Mouse (Mus musculus): Measurements from ENCODE around the gene Mcm6. TPM values are rescaled to one million over a fixed set of nuclear protein-coding genes. Genes with fewer than 3 reads are reported as not detected.

Gene Mcm6
- total RNA-seq (2012; rRNA removed) (260 and 289 TPM in 2 replicates), total RNA-seq (2014; rRNA removed) (457 and 467 TPM in 2 replicates), polyA plus RNA-seq (2012; ENCODE audit: insufficient read length, low read depth) (296 and 297 TPM in 2 replicates)

- dilution Hi-C loops (cut with MboI; ENCODE audit: extremely low pct_ligation_motif_present, extremely low pct_unique_long_range_greater_than_20kb, low sequenced_read_pairs): no loop called here
- Histone ChIP-seq H3K79me2 (replicated peaks; ENCODE audit: control insufficient read depth, extremely low read depth, insufficient read depth, poor library complexity, severe bottlenecking) (peaks cover 45% of the 10 kb centered on the region), H3K4me2 (ENCODE audit: insufficient read depth, low read depth, poor library complexity, severe bottlenecking) (peak within 1 kb of the TSS; percentile 99), H3K4me1 (ENCODE audit: control insufficient read depth in 1 of 2, insufficient read depth in 2 of 2) (peaks cover 0 to 35% of the 10 kb centered on the region in 2 experiments; a peak in 2 of 4 replicates), H3K27me3 (replicated peaks) (no peaks in the 10 kb centered on the region), H3K4me3 (replicated peaks in 1 of 3; ENCODE audit: low read depth in 2 of 3, low read length in 2 of 3, poor library complexity in 1 of 3) (peak within 1 kb of the TSS; percentile 77 to 95 (median 85)), H3K36me3 (replicated peaks in 1 of 2; ENCODE audit: control insufficient read depth in 1 of 2, insufficient read depth in 1 of 2, low read length in 1 of 2) (peaks cover 23 to 49% of the 10 kb centered on the region in 2 experiments), H3K9me3 (replicated peaks; ENCODE audit: low read length) (no peaks in the 10 kb centered on the region), H3K27ac (ENCODE audit: insufficient read depth, low read depth) (peak within 1 kb of the TSS; percentile 83), H3K9ac (ENCODE audit: insufficient read depth, low read depth) (peak within 1 kb of the TSS; percentile 76)
- in situ Hi-C loops (cut with MboI; ENCODE audit: low pct_ligation_motif_present, low pct_unique_long_range_greater_than_20kb, low sequenced_read_pairs): loop anchor here (10.0 kb wide), 2 partner anchors 225 to 365 kb away; no protein-coding TSS in a partner anchor
- peak; percentile 98 for DNase-seq (ENCODE audit: extremely low read depth)
- TF ChIP-seq JUN (IDR thresholded peaks at IDR 0.05; ENCODE audit: insufficient read depth, low read depth, low read length): no peak
- peak; percentile 51 for TF ChIP-seq BHLHE40 (IDR thresholded peaks at IDR 0.05; ENCODE audit: low read depth, low read length)
- peak; percentile 92; the same call in 1 of the 2 replicates for TF ChIP-seq MAX (IDR thresholded peaks at IDR 0.05; ENCODE audit: low read length)
- peak; percentile 88 for TF ChIP-seq KAT2A (IDR thresholded peaks at IDR 0.05; ENCODE audit: insufficient replicate concordance, low read length)
- peak; percentile 32; the same call in 1 of the 2 replicates for TF ChIP-seq EP300 (IDR thresholded peaks at IDR 0.05; ENCODE audit: low read length)
- TF ChIP-seq ELF1 (IDR thresholded peaks at IDR 0.05; ENCODE audit: low read depth, low read length): peak; percentile 86
- TF ChIP-seq ZC3H11A (IDR thresholded peaks at IDR 0.05; ENCODE audit: low read depth, low read length): no peak
- TF ChIP-seq ZMIZ1 (IDR thresholded peaks at IDR 0.05; ENCODE audit: low read depth, low read length): peak; percentile 91
- TF ChIP-seq ZNF384 (IDR thresholded peaks at IDR 0.05; ENCODE audit: low read depth, low read length): peak; percentile 48; the same call in 1 of the 2 replicates
- no peak for TF ChIP-seq USF1 (IDR thresholded peaks at IDR 0.05; ENCODE audit: low read depth, low read length)
- TF ChIP-seq PAX5 (IDR thresholded peaks at IDR 0.05; ENCODE audit: low read length): no peak
- no peak for TF ChIP-seq SMC3 (IDR thresholded peaks at IDR 0.05; ENCODE audit: low read depth, low read length)
- TF ChIP-seq SIN3A (IDR thresholded peaks at IDR 0.05; ENCODE audit: low read length): peak; percentile 96
- TF ChIP-seq CHD1 (IDR thresholded peaks at IDR 0.05; ENCODE audit: low read depth, low read length): 0 out of 2 replicates have a peak, but pooled peaks have one; percentile 37
- TF ChIP-seq TBP (conservative IDR thresholded peaks at IDR 0.05; ENCODE audit: low read depth, low read length): peak; percentile 54; the same call in 1 of the 2 replicates
- TF ChIP-seq MAFK (IDR thresholded peaks at IDR 0.05; ENCODE audit: insufficient replicate concordance, low read length): no peak
- TF ChIP-seq MEF2A (IDR thresholded peaks at IDR 0.05; ENCODE audit: borderline replicate concordance, low read depth, low read length): peak; percentile 38; the same call in 1 of the 2 replicates
- peak; percentile 96 for TF ChIP-seq MXI1 (IDR thresholded peaks at IDR 0.05; ENCODE audit: low read depth, low read length)
- peak; percentile 82 for TF ChIP-seq POLR2A (IDR thresholded peaks at IDR 0.05; ENCODE audit: low read depth, low read length)
- TF ChIP-seq RAD21 (IDR thresholded peaks at IDR 0.05; ENCODE audit: low read depth, low read length): no peak
- TF ChIP-seq NELFE (IDR thresholded peaks at IDR 0.05; ENCODE audit: low read depth, low read length): peak; percentile 88
- TF ChIP-seq JUND (conservative IDR thresholded peaks at IDR 0.05; ENCODE audit: low read depth, low read length): no peak
- TF ChIP-seq GABPA (IDR thresholded peaks at IDR 0.05; ENCODE audit: insufficient replicate concordance, low read depth, low read length): no peak
- peak; percentile 64 for TF ChIP-seq IRF4 (IDR thresholded peaks at IDR 0.05; ENCODE audit: low read depth, low read length)
- no peak for TF ChIP-seq CTCF (conservative IDR thresholded peaks at IDR 0.05 in 1 of 2, IDR thresholded peaks at IDR 0.05 in 1 of 2; ENCODE audit: low read depth in 2 of 2, low read length in 2 of 2)
- TF ChIP-seq ETS1 (conservative IDR thresholded peaks at IDR 0.05; ENCODE audit: low read depth, low read length): peak; percentile 55
- TF ChIP-seq E2F4 (IDR thresholded peaks at IDR 0.05; ENCODE audit: insufficient replicate concordance, low read depth, low read length): peak; percentile 99
- peak; percentile 65 for TF ChIP-seq HCFC1 (IDR thresholded peaks at IDR 0.05; ENCODE audit: low read depth, low read length)
- no peak for TF ChIP-seq USF2 (conservative IDR thresholded peaks at IDR 0.05; ENCODE audit: low read depth, low read length)
- TF ChIP-seq NRF1 (IDR thresholded peaks at IDR 0.05; ENCODE audit: low read depth, low read length): peak; percentile 87
- TF ChIP-seq RCOR1 (conservative IDR thresholded peaks at IDR 0.05; ENCODE audit: low read depth, low read length): peak; percentile 82; the same call in 1 of the 2 replicates
- peak; percentile 86; the same call in 1 of the 2 replicates for TF ChIP-seq MAZ (IDR thresholded peaks at IDR 0.05; ENCODE audit: low read depth, low read length)
- TF ChIP-seq ZKSCAN1 (IDR thresholded peaks at IDR 0.05; ENCODE audit: borderline replicate concordance, low read depth, low read length): no peak
- TF ChIP-seq TCF12 (IDR thresholded peaks at IDR 0.05; ENCODE audit: low read depth, low read length): peak; percentile 72
- TF ChIP-seq POLR2AphosphoS2 (IDR thresholded peaks at IDR 0.05; ENCODE audit: low read depth, low read length): peak; percentile 91
- TF ChIP-seq MYC (IDR thresholded peaks at IDR 0.05; ENCODE audit: low read depth, low read length): peak; percentile 55
- no peak for TF ChIP-seq UBTF (IDR thresholded peaks at IDR 0.05; ENCODE audit: low read depth, low read length)
Measured at GRCm38 (mm10) chr1:128359554-128360376, at the start of gene Mcm6. Gene Mcm6, minus strand, starts transcription at chr1:128359664.
